Mouse (Mus musculus) lung, embryonic 14.5 days (tissue): Measurements from ENCODE around the gene Ttk. TPM values are rescaled to one million over a fixed set of nuclear protein-coding genes. Genes with fewer than 3 reads are reported as not detected.

ENCODE experiments used
- ATAC-seq: fragments of 200-750 bp; cut with Nextera tagmentation; 2 replicates; pipeline ENCODE4 v1.8.0; 2017; ENCODE audit warnings: mild to moderate bottlenecking, moderate TSS enrichment, moderate library complexity; ENCODE audit not compliant: insufficient read depth
- DNase-seq: peaks from one replicate; pipeline ENCODE4 v3.0.0-alpha.2; 2015
- H3K27ac ChIP-seq: fragments of 300-500 bp; sonication (generic); 2 replicates; pipeline ENCODE4 v1.5.1; 2014; ENCODE audit warnings: low read depth, mild to moderate bottlenecking, moderate library complexity
- H3K27me3 ChIP-seq: fragments of 300-500 bp; sonication (generic); 2 replicates; pipeline ENCODE4 v1.6.1; 2014; ENCODE audit warnings: low read length, control low read depth; ENCODE audit not compliant: insufficient read depth
- H3K36me3 ChIP-seq: fragments of 300-500 bp; sonication (generic); 2 replicates; pipeline ENCODE4 v1.6.1; 2014; ENCODE audit warnings: control low read depth; ENCODE audit not compliant: insufficient read depth
- H3K4me1 ChIP-seq: fragments of 300-500 bp; sonication (generic); 2 replicates; pipeline ENCODE4 v1.6.1; 2014; ENCODE audit warnings: antibody characterized with exemption, control low read depth; ENCODE audit not compliant: insufficient read depth
- H3K4me2 ChIP-seq: fragments of 300-500 bp; sonication (generic); 2 replicates; pipeline ENCODE4 v1.6.1; 2014; ENCODE audit warnings: mild to moderate bottlenecking
- H3K4me3 ChIP-seq: fragments of 300-500 bp; sonication (generic); 2 replicates; pipeline ENCODE4 v1.5.1; 2014; ENCODE audit warnings: low read depth, low read length
- H3K9ac ChIP-seq: fragments of 300-500 bp; sonication (generic); 2 replicates; pipeline ENCODE4 v1.6.1; 2014
- H3K9me3 ChIP-seq: fragments of 300-500 bp; sonication (generic); 2 replicates; pipeline ENCODE4 v1.6.1; 2016; ENCODE audit warnings: low read depth, low read length, control low read depth
- CTCF ChIP-seq: IDR thresholded peaks from 2 replicates; pipeline ENCODE4 v1.5.1; 2016; ENCODE audit warnings: antibody characterized with exemption, low read depth
- WGBS: fragments of 180-500 bp; shearing (Covaris S2); extraction: QIAGEN DNeasy Blood & Tissue Kit; methylation state at CpG from one replicate; pipeline ENCODE4 v1.1.7; 2014; 5-methylcytosine and 5-hydroxymethylcytosine counted together
- polyA plus RNA-seq: library from polyadenylated mRNA; unstranded; fragments of >200 nt; fragmentation: Nextera tagmentation; extraction: Ambion mirVana; gene quantifications from 2 replicates; pipeline ENCODE4 v1.2.1, GENCODE M21; 2014

The Ttk gene
- 41.8 and 45.1 TPM in 2 replicates for polyA plus RNA-seq

GRCm38 (mm10) chr9:83833811-83834747, at the start of gene Ttk:
Ttk (plus strand) TSS chr9:83834689.
- DNase-seq, result peak; percentile 97
- peak; percentile 99 for ATAC-seq
- TF ChIP-seq CTCF, result no peak
- H3K27ac ChIP-seq, result peak within 1 kb of the TSS; percentile 61
- H3K4me1 ChIP-seq, result peaks cover 7% of the 10 kb centered on the region; the same call in 1 of the 2 replicates
- peaks cover 7% of the 10 kb centered on the region; the same call in 1 of the 2 replicates for H3K36me3 ChIP-seq
- no peaks in the 10 kb centered on the region for H3K27me3 ChIP-seq
- H3K9ac ChIP-seq, result peak within 1 kb of the TSS; percentile 81
- H3K4me2 ChIP-seq, result peak within 1 kb of the TSS; percentile 79
- 1% methylated on average over 37 of the region's 38 CpGs for WGBS
- peak within 1 kb of the TSS; percentile 94 for H3K4me3 ChIP-seq
- no peaks in the 10 kb centered on the region for H3K9me3 ChIP-seq

- Histone ChIP-seq H3K4me3 (no peak overlapping the region), H3K9me3 (no peaks in the 10 kb centered on the region), H3K27ac (no peak overlapping the region), H3K9ac (no peak overlapping the region), H3K4me1 (no peaks in the 10 kb centered on the region), H3K36me3 (no peaks in the 10 kb centered on the region; the same call in 1 of the 2 replicates), H3K4me2 (no peak overlapping the region), H3K27me3 (no peaks in the 10 kb centered on the region)
- DNase-seq (no peak), ATAC-seq (no peak)
- no peak for TF ChIP-seq CTCF
- WGBS, result 56% methylated on average over 1 of the region's 1 CpGs
Observed at GRCm38 (mm10) chr9:83785501-83785900, 49.0 kb upstream of the Ttk start.

DNA sequence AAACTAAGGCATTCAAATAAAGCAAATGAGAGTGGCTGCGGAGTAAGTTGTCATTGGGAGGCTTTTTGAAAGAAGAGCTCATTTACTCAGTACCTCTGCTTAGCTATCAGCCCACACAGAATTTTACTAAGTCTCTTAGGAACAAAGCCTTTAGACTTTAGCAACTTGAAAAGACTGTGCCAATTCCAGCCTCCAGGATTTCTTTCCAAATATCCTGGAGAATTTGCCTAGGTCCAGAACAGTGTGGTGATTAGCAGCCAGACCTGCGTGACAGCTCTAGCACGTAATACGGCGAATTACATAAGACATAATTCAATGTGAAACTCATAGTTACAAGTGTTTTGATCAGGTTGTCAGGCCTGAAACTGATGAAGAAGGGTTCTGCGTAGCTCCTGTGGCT, 45.2 kb upstream of the Ttk start:
- H3K36me3 ChIP-seq, result no peaks in the 10 kb centered on the region
- H3K9me3 ChIP-seq, result no peaks in the 10 kb centered on the region
- DNase-seq, result no peak
- ATAC-seq, result no peak
- H3K27me3 ChIP-seq, result no peaks in the 10 kb centered on the region
- no peak overlapping the region for H3K4me2 ChIP-seq
- no peaks in the 10 kb centered on the region for H3K4me1 ChIP-seq
- H3K4me3 ChIP-seq, result no peak overlapping the region
- no peak for TF ChIP-seq CTCF
- 87% methylated on average over 6 of the region's 6 CpGs for WGBS
- no peak overlapping the region for H3K9ac ChIP-seq
- no peak overlapping the region for H3K27ac ChIP-seq

GRCm38 (mm10) chr9:83796875-83797274, 37.6 kb upstream of the Ttk start:
- no peak overlapping the region for H3K4me2 ChIP-seq
- no peak overlapping the region for H3K9ac ChIP-seq
- no peaks in the 10 kb centered on the region for H3K9me3 ChIP-seq
- H3K27me3 ChIP-seq, result no peaks in the 10 kb centered on the region
- ATAC-seq (no peak), DNase-seq (no peak)
- no peaks in the 10 kb centered on the region for H3K36me3 ChIP-seq
- no peaks in the 10 kb centered on the region for H3K4me1 ChIP-seq
- 84% methylated on average over 7 of the region's 7 CpGs for WGBS
- TF ChIP-seq CTCF, result no peak
- no peak overlapping the region for H3K4me3 ChIP-seq
- no peak overlapping the region for H3K27ac ChIP-seq

GRCm38 (mm10) chr9:83797898-83798297, 36.6 kb upstream of the Ttk start:
- Histone ChIP-seq H3K4me3 (no peak overlapping the region), H3K9ac (no peak overlapping the region), H3K4me1 (no peaks in the 10 kb centered on the region), H3K4me2 (no peak overlapping the region), H3K27me3 (no peaks in the 10 kb centered on the region), H3K9me3 (no peaks in the 10 kb centered on the region), H3K27ac (no peak overlapping the region), H3K36me3 (no peaks in the 10 kb centered on the region)
- ATAC-seq, result no peak
- no peak for TF ChIP-seq CTCF
- no peak for DNase-seq
- 69% methylated on average over 8 of the region's 8 CpGs for WGBS

- Histone ChIP-seq H3K9ac (no peak overlapping the region), H3K27me3 (peaks cover 22% of the 10 kb centered on the region), H3K36me3 (no peaks in the 10 kb centered on the region), H3K4me3 (no peak overlapping the region), H3K27ac (no peak overlapping the region), H3K9me3 (no peaks in the 10 kb centered on the region), H3K4me1 (no peaks in the 10 kb centered on the region), H3K4me2 (peak overlapping the region; percentile 89)
- WGBS, result 48% methylated on average over 13 of the region's 13 CpGs
- ATAC-seq, result no peak
- no peak for TF ChIP-seq CTCF
- DNase-seq, result peak; percentile 5
Observed at GRCm38 (mm10) chr9:83804341-83804740, 30.1 kb upstream of the Ttk start.
